Mouse (Mus musculus) retina, adult 2 months (tissue): ENCODE data around the gene Cfb.

ENCODE experiments used
- DNase-seq: peaks from one replicate; pipeline ENCODE4 v3.0.0-alpha.2; 2012; ENCODE audit warnings: low read depth, low spot score

Cfb gene

GRCm38 (mm10) chr17:34884704-34885103, 22.4 kb upstream of the Cfb start:
- DNase-seq = no peak

- no peak for DNase-seq
Observed at GRCm38 (mm10) chr17:34883332-34883731, 21.0 kb upstream of the Cfb start.

- no peak for DNase-seq
Observed at GRCm38 (mm10) chr17:34881683-34882310, 19.5 kb upstream of the Cfb start, which contains the start of gene Gm20547. Gm20547 (minus strand) TSS chr17:34882042.

DNA sequence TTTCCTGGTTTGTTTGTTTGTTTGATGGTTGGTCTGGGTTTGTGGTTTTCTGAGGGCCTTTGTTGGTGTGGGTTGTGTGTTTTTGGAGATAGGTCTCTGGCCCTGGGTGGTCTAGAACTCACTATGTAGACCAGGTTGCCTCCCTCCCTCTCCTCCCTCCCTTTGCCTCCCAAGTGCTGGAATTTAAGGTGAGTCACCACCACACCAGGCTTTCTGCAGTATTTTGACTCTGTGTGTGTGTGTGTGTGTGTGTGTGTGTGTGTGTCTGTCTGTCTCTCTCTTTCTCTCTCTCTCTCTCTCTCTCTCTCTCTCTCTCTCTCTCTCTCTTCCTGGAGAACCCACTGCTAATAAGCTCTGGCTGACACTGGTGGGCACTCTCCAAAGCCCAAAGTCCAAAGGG, 18.8 kb upstream of the Cfb start:
- DNase-seq = no peak

DNA sequence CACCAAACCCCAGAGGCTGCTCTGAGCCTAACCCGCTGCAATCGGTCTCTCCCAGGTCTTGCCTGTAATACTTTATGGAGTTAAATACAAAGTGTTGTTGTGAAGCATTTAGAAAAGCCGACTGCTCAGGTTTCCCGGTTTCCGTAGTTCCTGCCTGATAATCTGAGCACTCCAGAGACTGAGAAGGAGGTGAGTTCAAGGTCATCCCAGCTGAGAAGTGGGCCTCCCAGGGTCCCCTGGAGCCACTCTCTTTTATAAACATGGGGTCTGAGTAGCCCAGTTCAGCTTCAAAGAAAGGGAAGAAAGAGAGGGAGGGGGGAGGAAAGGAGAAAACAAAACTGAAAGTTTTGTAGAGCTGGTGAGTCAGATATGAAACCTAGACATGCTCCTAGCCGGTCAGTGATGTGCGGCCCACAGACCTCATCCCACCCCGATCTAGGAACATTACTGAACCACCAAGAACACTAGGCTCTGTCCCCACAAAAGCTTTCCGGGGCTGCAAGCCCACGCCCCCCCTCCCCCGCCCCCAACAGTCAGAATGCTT, 17.1 kb upstream of the Cfb start, which contains the start of gene Zbtb12:
Zbtb12 (plus strand) TSS at position 148 of the 544 bp plus-strand sequence.
- no peak for DNase-seq

DNA sequence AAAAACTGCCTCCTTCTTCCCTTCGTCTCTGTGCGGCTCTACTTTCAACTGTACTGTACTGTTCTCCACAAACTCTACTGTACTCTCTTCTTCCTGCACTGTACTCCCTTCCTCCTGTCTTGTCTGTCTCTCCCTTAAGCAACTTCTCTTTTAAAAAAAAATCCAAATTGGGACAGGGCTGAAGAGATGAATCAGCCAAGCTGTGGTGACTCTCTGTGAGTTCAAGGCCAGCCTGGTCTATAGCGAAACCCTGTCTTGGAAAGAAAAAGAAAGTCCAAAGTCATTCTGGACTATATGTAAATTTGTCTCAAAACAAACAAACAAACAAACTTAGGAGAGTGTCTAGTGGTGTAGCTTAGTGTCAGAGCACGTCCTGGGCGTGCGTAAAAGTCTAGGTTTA, 12.0 kb upstream of the Cfb start:
- no peak for DNase-seq

DNA sequence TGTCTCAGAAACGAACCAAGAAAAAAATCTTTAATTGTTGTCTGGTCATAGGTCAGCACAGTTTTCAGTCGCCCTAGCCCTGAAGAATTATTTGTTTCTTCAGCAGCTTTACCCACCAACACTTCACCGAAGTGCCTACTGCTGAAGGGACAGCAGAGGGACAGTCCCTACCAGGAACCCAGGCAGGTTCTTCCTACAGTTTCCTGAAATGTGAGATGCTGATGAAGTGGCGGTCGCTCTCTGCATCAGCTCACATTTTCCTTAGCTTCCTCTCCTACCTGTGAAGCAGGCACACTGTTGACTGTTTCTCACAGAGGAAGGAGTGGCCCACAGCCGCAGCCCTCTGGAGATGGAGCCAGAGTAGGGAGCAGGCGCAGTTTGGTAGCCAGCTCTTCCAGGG, 3.7 kb upstream of the Cfb start:
- DNase-seq = no peak

GRCm38 (mm10) chr17:34861704-34862415, 458 bp downstream of the Cfb start:
- DNase-seq = no peak

DNA sequence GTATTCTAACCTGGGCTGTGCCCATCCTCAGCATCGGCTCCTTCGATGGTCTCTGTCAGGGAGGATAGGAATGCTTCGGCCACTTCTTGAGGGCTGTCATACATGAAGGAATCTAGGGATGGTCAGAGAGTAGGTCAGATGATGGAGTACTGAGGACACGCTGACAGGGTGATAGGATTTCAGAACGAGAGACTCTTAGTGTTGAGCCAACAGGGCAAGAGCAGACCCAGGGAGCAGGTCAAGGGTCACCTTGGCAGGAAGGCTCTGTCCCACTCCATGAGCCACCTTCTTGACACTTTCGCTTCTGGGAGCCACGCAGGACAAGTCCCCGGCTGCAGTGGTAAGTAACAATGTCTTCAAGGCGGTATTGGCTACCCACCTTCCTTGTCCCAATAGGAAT, 1.8 kb downstream of the Cfb start:
- no peak for DNase-seq

- no peak for DNase-seq
Observed at GRCm38 (mm10) chr17:34858670-34859069, 3.6 kb downstream of the Cfb start.

GRCm38 (mm10) chr17:34855825-34856224, 6.5 kb downstream of the Cfb start:
- no peak for DNase-seq

DNA sequence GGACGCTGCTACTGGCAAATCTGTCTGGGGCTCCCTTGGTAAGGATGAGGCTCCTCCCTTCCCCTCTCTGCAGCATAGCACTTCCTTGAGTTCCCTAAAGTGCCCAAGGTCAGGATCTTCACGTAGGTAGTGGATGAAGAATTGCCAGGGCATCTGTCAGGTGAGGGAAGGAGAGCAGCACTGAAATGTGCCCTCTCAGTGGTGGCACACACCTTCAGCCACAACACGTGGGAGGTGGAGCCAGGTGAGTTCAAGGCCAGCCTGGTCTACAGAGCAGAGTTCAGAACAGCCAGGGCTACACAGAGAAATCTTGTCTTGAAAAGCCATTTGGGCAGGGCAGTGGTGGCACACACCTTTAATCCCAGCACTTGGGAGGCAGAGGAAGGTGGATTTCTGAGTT, 7.6 kb downstream of the Cfb start:
- DNase-seq = no peak

DNA sequence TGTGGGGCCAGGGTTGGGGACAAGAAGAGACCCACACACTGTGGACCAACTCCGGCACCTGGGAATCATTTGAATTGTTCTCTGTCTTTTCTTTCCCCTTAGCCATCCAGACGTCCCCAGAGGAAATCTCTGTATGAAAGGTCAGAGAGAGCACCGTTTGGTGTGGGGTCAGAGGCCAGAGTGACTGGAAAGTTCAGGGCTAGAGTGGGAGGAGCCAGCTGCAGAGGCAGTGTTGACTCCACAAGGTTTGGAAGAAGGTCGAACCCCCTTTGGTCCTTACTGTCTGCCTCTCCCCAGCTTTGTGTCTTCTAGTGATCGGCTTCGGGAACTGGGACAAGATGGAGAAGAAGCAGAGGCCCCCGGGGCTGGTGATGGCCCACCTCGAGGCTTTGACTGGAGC, 8.8 kb downstream of the Cfb start:
- no peak for DNase-seq

DNA sequence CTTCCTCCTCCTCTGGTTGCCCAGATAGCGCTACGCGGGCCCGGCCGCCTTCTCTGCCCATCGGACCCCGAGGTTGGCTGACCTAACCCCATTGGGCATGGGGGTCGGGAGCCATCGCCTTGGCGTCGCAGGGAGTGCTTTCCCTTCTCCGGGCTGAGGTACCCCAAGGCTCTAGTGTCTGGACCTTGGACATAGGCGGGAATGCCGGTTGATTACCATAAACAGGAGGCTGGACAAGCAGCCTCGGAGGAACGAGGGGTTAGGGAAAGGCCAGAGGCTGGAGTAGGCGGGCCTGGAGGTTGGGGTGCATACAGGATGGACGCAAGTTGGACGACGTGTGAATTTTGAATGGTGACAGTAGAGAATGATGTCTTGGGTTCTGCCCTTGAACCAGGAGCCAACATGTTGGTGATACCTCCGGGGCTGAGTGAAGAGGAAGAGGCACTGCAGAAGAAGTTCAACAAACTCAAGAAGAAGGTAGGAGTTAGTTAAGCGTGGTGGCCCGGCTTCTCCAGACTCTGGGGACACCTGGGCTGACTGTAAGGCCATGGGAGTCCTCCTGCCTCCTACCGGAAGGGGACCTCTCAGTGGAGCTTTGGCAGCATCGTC, 11.7 kb downstream of the Cfb start:
- DNase-seq = no peak

GRCm38 (mm10) chr17:34849722-34850516, 12.4 kb downstream of the Cfb start, which contains the start of the genes Skiv2l and Nelfe:
Skiv2l (minus strand) TSS chr17:34850210.
Nelfe (plus strand) TSS chr17:34850391.
- DNase-seq = peak; percentile 93

DNA sequence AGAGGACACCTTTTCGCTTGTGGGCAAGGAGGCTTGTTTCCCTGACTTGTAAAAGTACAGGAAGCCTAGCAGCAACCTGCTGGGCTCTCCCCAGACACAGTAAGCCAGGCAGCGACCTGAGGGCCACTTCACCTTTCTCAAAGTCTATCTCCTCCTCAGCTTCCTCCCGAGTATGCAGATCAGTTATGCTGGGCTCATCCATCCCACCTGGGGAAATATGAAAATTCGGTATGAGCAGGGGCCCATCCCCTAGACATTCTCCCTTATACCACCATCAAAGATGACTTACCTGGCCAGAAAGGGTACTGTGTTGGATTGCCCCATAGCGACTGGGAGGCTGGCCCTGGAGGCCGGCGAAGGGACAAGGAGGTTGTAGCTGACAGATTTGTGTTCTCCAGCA, 14.7 kb downstream of the Cfb start:
- DNase-seq = no peak

DNA sequence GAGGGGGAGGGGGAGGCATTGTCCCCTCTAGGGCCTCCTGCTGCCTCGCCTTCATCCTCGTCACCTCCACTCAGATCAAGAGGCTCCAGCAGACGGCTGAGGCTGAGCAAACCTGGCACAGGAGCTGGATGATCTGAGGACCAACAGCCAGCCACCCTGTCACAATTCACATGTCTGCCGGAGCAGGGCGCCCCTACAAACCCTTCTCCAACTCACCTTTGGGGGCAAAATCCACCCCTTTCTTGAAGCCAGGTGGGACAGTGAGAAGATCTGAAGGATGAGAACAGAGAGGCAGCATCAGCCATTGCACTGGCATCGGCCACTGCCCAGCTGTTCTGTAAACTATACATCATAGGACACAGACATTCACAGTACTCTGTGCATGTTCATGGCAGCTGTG, 15.1 kb downstream of the Cfb start:
- no peak for DNase-seq

GRCm38 (mm10) chr17:34844884-34845283, 17.4 kb downstream of the Cfb start:
- DNase-seq = no peak

- DNase-seq = no peak
Observed at GRCm38 (mm10) chr17:34840736-34841307, 21.5 kb downstream of the Cfb start.

DNA sequence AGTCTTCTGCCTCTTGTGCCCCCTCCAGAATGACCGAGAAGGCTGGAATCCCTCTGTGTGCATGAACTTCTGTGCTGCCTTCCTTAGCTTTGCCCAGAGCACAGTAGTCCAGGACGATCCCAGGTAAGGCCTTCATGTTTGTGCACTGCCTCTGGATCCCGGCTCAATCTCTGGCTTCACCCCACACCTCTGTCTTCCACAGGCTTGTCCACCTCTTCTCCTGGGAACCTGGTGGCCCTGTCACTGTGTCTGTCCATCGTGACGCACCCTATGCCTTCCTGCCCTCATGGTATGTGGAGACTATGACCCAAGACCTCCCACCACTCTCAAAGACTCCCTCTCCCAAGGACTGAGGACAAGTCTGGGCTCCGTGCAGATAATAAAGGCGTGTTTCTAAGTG, 23.5 kb downstream of the Cfb start:
- no peak for DNase-seq
